Mouse (Mus musculus): ENCODE results near the gene Nr2e1. TPM values are rescaled to one million over a fixed set of nuclear protein-coding genes. Genes with fewer than 3 reads are reported as not detected.

Gene Nr2e1
- polyA plus RNA-seq, 1 experiment from 2014 or later, result not detected

GRCm38 (mm10) chr10:42577525-42578280, 5.7 kb downstream of the Nr2e1 start:
- Histone ChIP-seq H3K4me1 (peaks cover 27% of the 10 kb centered on the region), H3K9me3 (no peaks in the 10 kb centered on the region), H3K27me3 (replicated peaks) (peaks cover 100% of the 10 kb centered on the region), H3K4me2 (no peak overlapping the region), H3K9ac (no peak overlapping the region), H3K4me3 (no peak overlapping the region), H3K27ac (replicated peaks) (no peak overlapping the region), H3K36me3 (no peaks in the 10 kb centered on the region)
- ATAC-seq (ENCODE audit: extremely low read depth, insufficient number of reproducible peaks, low FRiP score, low TSS enrichment), result no peak
- WGBS, result 2% methylated on average over 15 of the region's 15 CpGs

DNA sequence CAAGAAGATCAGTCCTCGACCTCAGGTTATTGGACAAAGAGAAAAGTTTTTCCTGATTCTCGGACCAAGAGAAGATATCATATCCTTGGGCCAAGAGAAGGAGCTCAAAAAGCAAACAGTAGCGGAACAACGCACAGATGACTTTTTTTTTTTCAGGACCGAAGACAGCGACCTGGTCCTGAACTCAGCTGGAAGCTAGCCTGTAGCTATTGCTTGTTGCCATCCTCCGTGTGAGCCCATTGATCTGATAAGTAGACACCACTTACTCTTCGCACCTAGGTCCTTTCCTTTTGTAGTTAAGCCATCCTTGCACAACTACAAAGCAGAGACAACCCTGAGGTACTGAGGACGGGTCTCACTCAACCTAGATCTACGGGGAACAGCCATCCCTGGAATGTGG, 8.8 kb downstream of the Nr2e1 start:
- Histone ChIP-seq H3K36me3 (no peaks in the 10 kb centered on the region), H3K27ac (replicated peaks) (no peak overlapping the region), H3K27me3 (replicated peaks) (peaks cover 100% of the 10 kb centered on the region), H3K4me2 (no peak overlapping the region), H3K4me3 (no peak overlapping the region), H3K4me1 (peaks cover 12% of the 10 kb centered on the region), H3K9me3 (no peaks in the 10 kb centered on the region), H3K9ac (no peak overlapping the region)
- ATAC-seq (ENCODE audit: extremely low read depth, insufficient number of reproducible peaks, low FRiP score, low TSS enrichment), result no peak
- 3% methylated on average over 10 of the region's 10 CpGs for WGBS

DNA sequence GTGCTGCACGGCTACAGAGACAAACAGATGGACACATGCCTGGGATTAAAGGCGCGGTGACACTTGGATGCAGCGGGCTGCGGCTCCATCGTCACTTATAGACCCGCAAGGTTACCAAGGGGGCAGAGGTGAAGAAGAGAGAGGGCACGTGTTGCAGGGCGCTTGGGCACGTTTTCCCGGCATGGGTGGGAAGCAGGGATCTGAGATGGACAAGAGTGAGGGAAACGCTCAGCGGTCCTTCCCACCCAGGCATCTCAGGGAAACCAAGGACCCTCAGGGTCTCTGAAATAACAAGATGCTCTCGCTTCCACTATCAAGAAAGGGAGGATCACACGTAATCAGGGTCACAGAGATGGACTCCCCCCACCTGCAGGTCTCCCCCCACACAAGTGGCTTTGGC, 10.5 kb downstream of the Nr2e1 start:
- 0 out of 2 replicates have a peak, but pooled peaks cover 4% of the 10 kb centered on the region for H3K4me1 ChIP-seq
- no peak overlapping the region for H3K9ac ChIP-seq
- H3K4me2 ChIP-seq, result peak overlapping the region; percentile 35; the same call in 1 of the 2 replicates
- WGBS, result 5% methylated on average over 15 of the region's 15 CpGs
- no peaks in the 10 kb centered on the region for H3K36me3 ChIP-seq
- peak overlapping the region; percentile 6; the same call in 1 of the 2 replicates for H3K4me3 ChIP-seq
- peaks cover 99% of the 10 kb centered on the region for H3K27me3 ChIP-seq (replicated peaks)
- no peak overlapping the region for H3K27ac ChIP-seq (replicated peaks)
- H3K9me3 ChIP-seq, result no peaks in the 10 kb centered on the region
- ATAC-seq (ENCODE audit: extremely low read depth, insufficient number of reproducible peaks, low FRiP score, low TSS enrichment), result no peak

GRCm38 (mm10) chr10:42572567-42572966, 10.9 kb downstream of the Nr2e1 start:
- 5% methylated on average over 20 of the region's 20 CpGs for WGBS
- peak overlapping the region; percentile 6; the same call in 1 of the 2 replicates for H3K4me3 ChIP-seq
- H3K4me2 ChIP-seq, result peak overlapping the region; percentile 35; the same call in 1 of the 2 replicates

GRCm38 (mm10) chr10:42562272-42562671, 21.2 kb downstream of the Nr2e1 start:
- H3K9ac ChIP-seq, result no peak overlapping the region
- no peak overlapping the region for H3K27ac ChIP-seq (replicated peaks)
- H3K36me3 ChIP-seq, result no peaks in the 10 kb centered on the region
- WGBS, result 3% methylated on average over 12 of the region's 12 CpGs
- H3K4me3 ChIP-seq, result no peak overlapping the region
- H3K9me3 ChIP-seq, result no peaks in the 10 kb centered on the region
- H3K27me3 ChIP-seq (replicated peaks), result peaks cover 67% of the 10 kb centered on the region
- no peak for ATAC-seq (ENCODE audit: extremely low read depth, insufficient number of reproducible peaks, low FRiP score, low TSS enrichment)
- H3K4me1 ChIP-seq, result no peaks in the 10 kb centered on the region
- H3K4me2 ChIP-seq, result peak overlapping the region; percentile 20; the same call in 1 of the 2 replicates

More at GRCm38 (mm10) chr10:42572567-42572966, 10.9 kb downstream of the Nr2e1 start:
- Histone ChIP-seq H3K9me3 (no peaks in the 10 kb centered on the region), H3K9ac (no peak overlapping the region), H3K36me3 (no peaks in the 10 kb centered on the region), H3K27ac (replicated peaks) (no peak overlapping the region), H3K4me1 (0 out of 2 replicates have a peak, but pooled peaks cover 4% of the 10 kb centered on the region), H3K27me3 (replicated peaks) (peaks cover 98% of the 10 kb centered on the region)
- ATAC-seq (ENCODE audit: extremely low read depth, insufficient number of reproducible peaks, low FRiP score, low TSS enrichment), result no peak

- Histone ChIP-seq H3K9ac (no peak overlapping the region), H3K4me3 (no peak overlapping the region), H3K27me3 (replicated peaks) (peaks cover 42% of the 10 kb centered on the region), H3K27ac (replicated peaks) (no peak overlapping the region), H3K36me3 (no peaks in the 10 kb centered on the region), H3K9me3 (no peaks in the 10 kb centered on the region), H3K4me2 (no peak overlapping the region), H3K4me1 (no peaks in the 10 kb centered on the region)
- 64% methylated on average over 5 of the region's 5 CpGs for WGBS
- no peak for ATAC-seq (ENCODE audit: extremely low read depth, insufficient number of reproducible peaks, low FRiP score, low TSS enrichment)
These were observed 23.7 kb downstream of the Nr2e1 start for GRCm38 (mm10) chr10:42559581-42560200.

GRCm38 (mm10) chr10:42546507-42546906, 36.9 kb downstream of the Nr2e1 start:
- Histone ChIP-seq H3K27me3 (replicated peaks) (no peaks in the 10 kb centered on the region; the same call in 1 of the 2 replicates), H3K4me2 (no peak overlapping the region), H3K4me1 (no peaks in the 10 kb centered on the region), H3K27ac (replicated peaks) (no peak overlapping the region), H3K9me3 (no peaks in the 10 kb centered on the region), H3K9ac (no peak overlapping the region), H3K4me3 (no peak overlapping the region), H3K36me3 (no peaks in the 10 kb centered on the region)
- ATAC-seq (ENCODE audit: extremely low read depth, insufficient number of reproducible peaks, low FRiP score, low TSS enrichment), result peak; percentile 83; the same call in 1 of the 2 replicates
- 86% methylated on average over 3 of the region's 3 CpGs for WGBS

GRCm38 (mm10) chr10:42545707-42546503, 37.5 kb downstream of the Nr2e1 start:
- no peak for ATAC-seq (ENCODE audit: extremely low read depth, insufficient number of reproducible peaks, low FRiP score, low TSS enrichment)
- Histone ChIP-seq H3K4me2 (no peak overlapping the region), H3K4me1 (no peaks in the 10 kb centered on the region), H3K9me3 (no peaks in the 10 kb centered on the region), H3K27me3 (replicated peaks) (no peaks in the 10 kb centered on the region; the same call in 1 of the 2 replicates), H3K36me3 (no peaks in the 10 kb centered on the region), H3K27ac (replicated peaks) (no peak overlapping the region), H3K9ac (no peak overlapping the region), H3K4me3 (no peak overlapping the region)
- WGBS, result 67% methylated on average over 6 of the region's 6 CpGs

DNA sequence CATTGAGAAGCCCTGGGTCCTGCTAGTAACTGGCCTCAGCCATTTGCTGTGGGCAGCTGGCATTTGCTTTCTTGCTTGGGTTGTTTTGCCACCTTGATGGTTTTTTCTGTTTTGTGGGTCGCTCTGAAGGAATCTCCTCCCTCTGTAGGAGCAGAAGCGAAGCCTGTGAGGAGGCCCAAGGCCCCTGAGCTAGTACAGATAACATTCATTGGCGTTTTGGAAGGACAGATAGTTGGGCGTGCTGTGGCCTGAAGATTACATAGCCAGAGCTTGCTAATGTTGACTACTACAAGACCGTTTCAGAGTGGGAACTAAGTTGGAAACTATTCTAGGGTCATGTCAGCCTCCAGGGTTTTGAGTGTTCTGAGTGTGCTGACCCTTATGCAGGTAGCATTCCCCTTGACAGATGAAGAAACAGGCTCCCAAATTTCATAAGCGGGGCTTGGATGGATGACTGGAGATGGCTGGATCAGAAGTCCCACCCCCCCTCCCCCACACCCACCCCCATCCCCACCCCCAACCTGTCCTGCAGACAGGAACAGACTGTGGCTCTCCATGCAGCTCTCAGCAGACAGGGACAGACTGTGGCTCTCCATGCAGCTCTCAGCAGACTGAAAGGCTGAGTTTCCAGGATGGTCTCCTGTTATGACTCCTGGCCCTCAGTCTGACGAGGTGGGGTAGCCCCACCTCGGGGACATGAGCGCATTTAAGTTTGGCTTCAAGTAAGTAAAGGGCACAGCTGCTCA, 45.7 kb downstream of the Nr2e1 start:
- H3K9ac ChIP-seq, result 0 out of 2 replicates have a peak overlapping the region, but pooled peaks have one; percentile 42
- H3K4me3 ChIP-seq, result no peak overlapping the region
- peaks cover 38% of the 10 kb centered on the region for H3K4me1 ChIP-seq
- H3K9me3 ChIP-seq, result no peaks in the 10 kb centered on the region
- ATAC-seq (ENCODE audit: extremely low read depth, insufficient number of reproducible peaks, low FRiP score, low TSS enrichment), result no peak
- no peaks in the 10 kb centered on the region for H3K27me3 ChIP-seq (replicated peaks)
- H3K36me3 ChIP-seq, result peaks cover 46% of the 10 kb centered on the region
- 42% methylated on average over 9 of the region's 9 CpGs for WGBS
- peak overlapping the region; percentile 2; the same call in 1 of the 2 replicates for H3K27ac ChIP-seq (replicated peaks)
- peak overlapping the region; percentile 4; the same call in 1 of the 2 replicates for H3K4me2 ChIP-seq

- H3K36me3 ChIP-seq, result peaks cover 75% of the 10 kb centered on the region
- H3K9me3 ChIP-seq, result no peaks in the 10 kb centered on the region
- no peak overlapping the region; the same call in 1 of the 2 replicates for H3K27ac ChIP-seq (replicated peaks)
- H3K9ac ChIP-seq, result no peak overlapping the region
- no peak for ATAC-seq (ENCODE audit: extremely low read depth, insufficient number of reproducible peaks, low FRiP score, low TSS enrichment)
- WGBS, result 75% methylated on average over 11 of the region's 11 CpGs
- H3K4me2 ChIP-seq, result peak overlapping the region; percentile 31; the same call in 1 of the 2 replicates
- H3K4me3 ChIP-seq, result no peak overlapping the region
- H3K27me3 ChIP-seq (replicated peaks), result no peaks in the 10 kb centered on the region
- H3K4me1 ChIP-seq, result peaks cover 30% of the 10 kb centered on the region
These were observed 49.5 kb downstream of the Nr2e1 start for GRCm38 (mm10) chr10:42533836-42534453.
